Comparison of ENCODE assay signal across 23 mouse cellular contexts in genomic region chr1:89439351-89439750, GRCm38 (mm10). TPM values are rescaled to one million over a fixed set of nuclear protein-coding genes. Genes with fewer than 3 reads are reported as not detected.
A peak's percentile ranks its signal among the peaks of the same experiment; 100 is the strongest.
DNase-seq lines count a peak whose midpoint lies in the region.
"Had no signal": no experiment of that assay in that cellular context is flagged by ENCODE, and none has a peak within 500 bp of the region (broad histone marks: within the 10 kb centered on the region; RNA-seq: fewer than 3 reads in every experiment).

No protein-coding gene starts in this region.

- H3K4me3 ChIP-seq in limb, embryonic 10.5 days = no peak overlapping the region
- H3K4me3 ChIP-seq: embryonic facial prominence, embryonic 13.5 days; embryonic facial prominence, embryonic 15.5 days; erythroblast, embryonic 14.5 days; forebrain, embryonic 10.5 days; forebrain, embryonic 12.5 days; gastrocnemius, adult 2 months had no signal

- H3K9me3 ChIP-seq in limb, embryonic 10.5 days (replicated peaks) = no peaks in the 10 kb centered on the region
- H3K9me3 ChIP-seq: embryonic facial prominence, embryonic 13.5 days; embryonic facial prominence, embryonic 15.5 days; forebrain, embryonic 10.5 days; forebrain, embryonic 12.5 days had no signal

- H3K27ac ChIP-seq in limb, embryonic 10.5 days = no peak overlapping the region
- H3K27ac ChIP-seq: embryonic facial prominence, embryonic 13.5 days; embryonic facial prominence, embryonic 15.5 days; forebrain, embryonic 10.5 days; forebrain, embryonic 12.5 days; gastrocnemius, adult 2 months had no signal

- peak; percentile 53 for DNase-seq in adrenal gland, adult 2 months
- no peak for DNase-seq in adrenal gland, postnatal 4 days (ENCODE audit: low spot score in 2 of 2)
- peak; percentile 48 for DNase-seq in adrenal gland, postnatal 14 days
- no peak for DNase-seq in adrenal gland, postnatal 25 days
- DNase-seq in 416B (ENCODE audit: low read depth) (peak; percentile 11), ES-CJ7 (ENCODE audit: low read depth, low spot score) (peak; percentile 38)
- DNase-seq in cerebellum, adult 8-10 months = no peak
- DNase-seq in limb, embryonic 10.5 days (ENCODE audit: low spot score) = no peak
- DNase-seq: B cell, adult 2 months; cerebellum, adult 11-12 months; cerebellum, adult 2 months; cerebellum, adult 9-11 months; cerebellum, postnatal 14 days; cerebellum, postnatal 36 days; embryo, embryonic 11 days; gastrocnemius, adult 2 months had no signal

- WGBS in limb, embryonic 10.5 days = 75% methylated on average over 6 of the region's 6 CpGs

- no peaks in the 10 kb centered on the region for H3K36me3 ChIP-seq in limb, embryonic 10.5 days
- H3K36me3 ChIP-seq: embryonic facial prominence, embryonic 13.5 days; embryonic facial prominence, embryonic 15.5 days; forebrain, embryonic 10.5 days; forebrain, embryonic 12.5 days had no signal

- H3K4me1 ChIP-seq in limb, embryonic 10.5 days = peaks cover 17% of the 10 kb centered on the region

- H3K27me3 ChIP-seq in limb, embryonic 10.5 days (ENCODE audit: low read depth, poor library complexity, severe bottlenecking) = no peaks in the 10 kb centered on the region
- H3K27me3 ChIP-seq: CH12.LX; embryonic facial prominence, embryonic 13.5 days; embryonic facial prominence, embryonic 15.5 days; forebrain, embryonic 12.5 days had no signal

RNA-seq across cellular contexts. Expression of gene Agap1, which starts 15.3 kb away (rescaled TPM):
- total RNA-seq in adrenal gland, adult 2 months (2021) = 10 to 100 TPM; 46.2 to 61.6 TPM
- 11.3 and 15.5 TPM in 2 replicates for polyA plus RNA-seq in adrenal gland, adult 2 months (2012; rRNA removed)
- 10 to 100 TPM; 85.5 to 97.5 TPM for total RNA-seq in adrenal gland, postnatal 4 days (2021)
- 56.2 and 57.6 TPM in 2 replicates for total RNA-seq in adrenal gland, postnatal 14 days (2021)
- total RNA-seq in adrenal gland, postnatal 25 days (2021) = 52.9 and 55.0 TPM in 2 replicates
- 12.2 and 14.0 TPM in 2 replicates for polyA plus RNA-seq in limb, embryonic 10.5 days (2016; fragmentation: Nextera tagmentation; extraction: Ambion mirVana)
- total RNA-seq: CH12.LX, MEL had no signal

Comparison
In these comparisons a context has a peak if more than half of its experiments do, and no peak if none do; other contexts are left out.
1. DNase-seq: peak in adrenal gland, adult 2 months (single experiment), adrenal gland, postnatal 14 days (single experiment), 416B (single experiment) and ES-CJ7 (single experiment); none in adrenal gland, postnatal 4 days (0 of 2), adrenal gland, postnatal 25 days (single experiment), cerebellum, adult 8-10 months (single experiment) and limb, embryonic 10.5 days (single experiment).